Mouse (Mus musculus): ENCODE results near the gene Gse1. TPM values are rescaled to one million over a fixed set of nuclear protein-coding genes. Genes with fewer than 3 reads are reported as not detected.

Gene Gse1
- polyA plus RNA-seq, 1 experiment from 2014 or later: 22.2 TPM

DNA sequence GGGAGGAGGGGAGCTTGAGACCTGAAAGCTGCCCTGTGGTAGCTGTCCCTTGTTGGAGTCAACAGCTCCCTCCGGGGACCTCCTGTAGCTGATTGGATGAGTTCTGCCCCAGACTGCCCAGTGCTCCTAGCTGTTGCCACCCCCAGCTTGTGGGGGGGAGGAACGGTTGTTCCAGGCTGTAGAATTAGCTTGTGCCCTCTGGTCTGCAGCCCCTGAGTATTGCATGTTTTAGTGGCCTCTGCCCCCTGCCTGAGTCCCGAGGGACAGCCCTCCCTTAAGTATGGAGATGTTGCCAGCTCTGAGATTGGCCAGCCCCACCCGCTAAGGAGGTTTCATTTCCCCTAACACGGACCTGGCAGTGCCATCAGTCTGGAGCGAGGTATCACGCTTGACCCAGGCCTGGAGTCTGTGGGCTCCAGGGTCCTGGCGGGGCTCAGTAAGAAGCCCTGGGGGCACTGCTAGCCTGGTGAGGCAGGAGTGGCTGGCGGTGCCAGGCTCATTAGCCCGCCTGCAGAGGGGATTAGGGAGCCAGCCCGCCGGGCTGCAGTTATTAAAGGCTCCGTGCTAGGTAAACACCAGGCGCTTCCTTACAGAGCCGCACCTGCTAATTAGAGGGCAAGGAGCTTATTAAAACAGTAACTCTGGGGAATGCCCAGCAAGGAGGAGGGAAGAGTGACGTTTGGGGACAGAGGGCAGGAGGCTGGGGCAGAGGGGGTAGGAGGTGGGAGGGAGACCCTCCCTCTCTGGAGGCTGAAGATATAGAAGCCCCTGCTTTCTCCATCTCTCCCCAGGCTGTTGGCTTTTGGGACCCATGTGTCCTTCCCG is 107.2 kb downstream of the Gse1 start:
- Histone ChIP-seq H3K9me3 (ENCODE audit: control insufficient read depth, low read length) (peaks cover 3% of the 10 kb centered on the region; the same call in 1 of the 2 replicates), H3K27ac (ENCODE audit: low read depth, low read length) (peak overlapping the region; percentile 87), H3K4me2 (ENCODE audit: low read depth, low read length, severe bottlenecking) (peak overlapping the region; percentile 16), H3K9ac (ENCODE audit: low read length) (peak overlapping the region; percentile 45), H3K27me3 (ENCODE audit: control insufficient read depth, insufficient read depth, low read length) (peaks cover 2% of the 10 kb centered on the region), H3K4me1 (replicated peaks; ENCODE audit: control insufficient read depth, insufficient read depth, low read length) (peaks cover 40% of the 10 kb centered on the region), H3K4me3 (ENCODE audit: low read depth, low read length) (peak overlapping the region; percentile 8; the same call in 1 of the 2 replicates), H3K36me3 (ENCODE audit: control insufficient read depth, insufficient read depth, low read length) (no peaks in the 10 kb centered on the region)
- ATAC-seq (replicated peaks; ENCODE audit: low FRiP score) (peak; percentile 70), DNase-seq (ENCODE audit: low spot score) (peak; percentile 89)
- under 1% methylated on average over 17 of the region's 17 CpGs for WGBS

DNA sequence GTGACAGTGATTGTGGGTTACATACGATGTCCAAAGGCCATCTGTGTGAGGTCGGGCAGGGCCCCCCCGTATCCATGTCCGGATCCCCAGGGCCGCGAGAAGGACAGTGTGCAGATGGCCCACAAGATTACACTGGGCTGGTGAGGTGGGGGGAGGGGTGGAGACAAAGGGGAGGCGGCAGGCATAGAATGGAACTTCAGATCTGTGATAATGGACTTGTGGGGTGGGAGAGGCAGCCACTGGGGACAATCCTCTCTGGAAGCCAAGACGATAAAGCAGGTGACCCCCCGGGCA is 107.8 kb downstream of the Gse1 start:
- H3K36me3 ChIP-seq (ENCODE audit: control insufficient read depth, insufficient read depth, low read length): no peaks in the 10 kb centered on the region
- no peak overlapping the region for H3K4me3 ChIP-seq (ENCODE audit: low read depth, low read length)
- WGBS: 2% methylated on average over 9 of the region's 9 CpGs
- peaks cover 40% of the 10 kb centered on the region for H3K4me1 ChIP-seq (replicated peaks; ENCODE audit: control insufficient read depth, insufficient read depth, low read length)
- peaks cover 3% of the 10 kb centered on the region; the same call in 1 of the 2 replicates for H3K9me3 ChIP-seq (ENCODE audit: control insufficient read depth, low read length)
- DNase-seq (ENCODE audit: low spot score): peak; percentile 82
- peak overlapping the region; percentile 87 for H3K27ac ChIP-seq (ENCODE audit: low read depth, low read length)
- peak; percentile 52 for ATAC-seq (replicated peaks; ENCODE audit: low FRiP score)
- H3K4me2 ChIP-seq (ENCODE audit: low read depth, low read length, severe bottlenecking): peak overlapping the region; percentile 16
- H3K9ac ChIP-seq (ENCODE audit: low read length): peak overlapping the region; percentile 30; the same call in 1 of the 2 replicates
- H3K27me3 ChIP-seq (ENCODE audit: control insufficient read depth, insufficient read depth, low read length): peaks cover 2% of the 10 kb centered on the region

DNA sequence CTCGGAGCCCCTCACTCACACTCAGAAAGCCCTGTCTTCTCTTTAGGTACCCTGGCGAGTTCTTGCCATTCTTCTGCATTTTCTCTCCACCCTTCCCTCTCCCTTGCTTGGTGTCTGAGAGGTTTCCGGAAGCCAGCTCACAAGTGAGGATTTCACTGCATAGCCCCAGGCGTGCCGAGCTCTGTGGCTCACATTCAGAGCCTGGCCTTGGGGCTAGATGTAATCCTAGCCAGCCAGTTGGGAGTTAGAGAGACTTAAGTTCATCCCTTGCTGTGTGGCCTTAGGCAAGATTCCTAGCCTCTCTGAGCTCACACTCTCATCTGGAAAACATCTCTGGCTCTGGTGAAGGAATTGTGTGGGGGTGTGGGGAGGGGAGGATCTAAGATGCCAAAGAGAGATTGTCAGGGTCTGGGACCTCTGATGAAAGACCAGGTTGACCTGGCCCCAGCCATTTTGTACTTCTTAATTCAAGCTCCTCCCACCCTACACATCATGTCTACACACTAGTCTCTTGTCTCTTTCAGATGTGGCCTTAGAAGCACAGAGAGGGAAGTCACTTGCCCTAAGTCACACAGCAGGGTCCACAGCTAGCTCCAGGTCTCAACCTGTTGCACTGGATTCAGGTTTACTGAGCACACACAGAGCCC is 108.8 kb downstream of the Gse1 start:
- peak overlapping the region; percentile 64 for H3K27ac ChIP-seq (ENCODE audit: low read depth, low read length)
- H3K36me3 ChIP-seq (ENCODE audit: control insufficient read depth, insufficient read depth, low read length): no peaks in the 10 kb centered on the region
- H3K4me3 ChIP-seq (ENCODE audit: low read depth, low read length): no peak overlapping the region
- ATAC-seq (replicated peaks; ENCODE audit: low FRiP score) (no peak), DNase-seq (ENCODE audit: low spot score) (no peak)
- H3K4me2 ChIP-seq (ENCODE audit: low read depth, low read length, severe bottlenecking): no peak overlapping the region
- peaks cover 3% of the 10 kb centered on the region; the same call in 1 of the 2 replicates for H3K9me3 ChIP-seq (ENCODE audit: control insufficient read depth, low read length)
- WGBS: 32% methylated on average over 5 of the region's 5 CpGs
- peaks cover 43% of the 10 kb centered on the region for H3K4me1 ChIP-seq (replicated peaks; ENCODE audit: control insufficient read depth, insufficient read depth, low read length)
- peak overlapping the region; percentile 32; the same call in 1 of the 2 replicates for H3K9ac ChIP-seq (ENCODE audit: low read length)
- no peaks in the 10 kb centered on the region; the same call in 1 of the 2 replicates for H3K27me3 ChIP-seq (ENCODE audit: control insufficient read depth, insufficient read depth, low read length)

DNA sequence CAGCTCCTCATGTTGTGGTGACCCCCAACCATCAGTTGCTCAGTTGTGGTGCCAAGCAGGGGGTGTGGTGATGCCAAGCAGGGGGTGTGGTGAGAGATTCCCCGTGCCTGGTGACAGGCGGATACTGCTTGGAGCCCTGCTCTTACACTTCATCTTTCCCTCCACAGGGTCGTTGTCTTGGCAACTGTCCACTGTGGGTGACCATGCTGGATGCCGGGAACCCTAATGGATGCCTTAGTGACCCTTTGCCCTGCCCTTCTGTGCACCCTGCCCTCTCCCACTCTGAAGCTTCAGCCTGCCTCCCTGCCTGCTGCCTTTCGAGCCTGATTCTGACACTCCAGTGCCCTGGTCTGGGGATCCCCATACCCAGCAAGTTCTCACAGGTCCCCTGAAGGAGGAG is 109.4 kb downstream of the Gse1 start:
- 52% methylated on average over 5 of the region's 5 CpGs for WGBS
- ATAC-seq (replicated peaks; ENCODE audit: low FRiP score): no peak
- peaks cover 46% of the 10 kb centered on the region for H3K4me1 ChIP-seq (replicated peaks; ENCODE audit: control insufficient read depth, insufficient read depth, low read length)
- H3K9me3 ChIP-seq (ENCODE audit: control insufficient read depth, low read length): peaks cover 3% of the 10 kb centered on the region; the same call in 1 of the 2 replicates
- H3K27ac ChIP-seq (ENCODE audit: low read depth, low read length): no peak overlapping the region
- H3K9ac ChIP-seq (ENCODE audit: low read length): no peak overlapping the region
- no peak overlapping the region for H3K4me3 ChIP-seq (ENCODE audit: low read depth, low read length)
- no peak overlapping the region for H3K4me2 ChIP-seq (ENCODE audit: low read depth, low read length, severe bottlenecking)
- no peaks in the 10 kb centered on the region for H3K36me3 ChIP-seq (ENCODE audit: control insufficient read depth, insufficient read depth, low read length)
- no peaks in the 10 kb centered on the region; the same call in 1 of the 2 replicates for H3K27me3 ChIP-seq (ENCODE audit: control insufficient read depth, insufficient read depth, low read length)
- DNase-seq (ENCODE audit: low spot score): no peak

DNA sequence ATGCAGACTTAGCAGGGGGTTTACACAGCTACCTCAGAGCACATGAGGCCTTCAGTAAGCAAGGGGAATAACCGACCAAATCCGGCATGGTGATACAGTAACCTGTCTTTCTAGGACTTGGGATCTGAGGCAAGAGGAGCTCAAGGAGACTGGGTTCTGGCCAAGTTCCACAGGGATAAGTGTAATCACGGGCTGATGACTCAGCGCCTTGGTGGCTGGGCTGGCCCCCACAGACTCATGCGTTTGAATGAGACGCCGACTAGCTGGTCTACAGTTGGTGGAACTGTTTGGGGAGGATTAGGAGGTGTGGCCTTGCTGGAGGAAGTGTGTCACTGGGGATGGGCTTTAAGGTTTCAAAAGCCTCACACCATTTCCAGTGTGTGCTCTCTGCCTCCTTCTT is 110.4 kb downstream of the Gse1 start:
- no peak overlapping the region for H3K4me3 ChIP-seq (ENCODE audit: low read depth, low read length)
- H3K36me3 ChIP-seq (ENCODE audit: control insufficient read depth, insufficient read depth, low read length): no peaks in the 10 kb centered on the region
- H3K27ac ChIP-seq (ENCODE audit: low read depth, low read length): no peak overlapping the region
- H3K27me3 ChIP-seq (ENCODE audit: control insufficient read depth, insufficient read depth, low read length): no peaks in the 10 kb centered on the region; the same call in 1 of the 2 replicates
- no peak for DNase-seq (ENCODE audit: low spot score)
- peaks cover 51% of the 10 kb centered on the region for H3K4me1 ChIP-seq (replicated peaks; ENCODE audit: control insufficient read depth, insufficient read depth, low read length)
- H3K9ac ChIP-seq (ENCODE audit: low read length): no peak overlapping the region
- H3K9me3 ChIP-seq (ENCODE audit: control insufficient read depth, low read length): peaks cover 3% of the 10 kb centered on the region; the same call in 1 of the 2 replicates
- no peak for ATAC-seq (replicated peaks; ENCODE audit: low FRiP score)
- WGBS: 94% methylated on average over 7 of the region's 7 CpGs
- H3K4me2 ChIP-seq (ENCODE audit: low read depth, low read length, severe bottlenecking): no peak overlapping the region

DNA sequence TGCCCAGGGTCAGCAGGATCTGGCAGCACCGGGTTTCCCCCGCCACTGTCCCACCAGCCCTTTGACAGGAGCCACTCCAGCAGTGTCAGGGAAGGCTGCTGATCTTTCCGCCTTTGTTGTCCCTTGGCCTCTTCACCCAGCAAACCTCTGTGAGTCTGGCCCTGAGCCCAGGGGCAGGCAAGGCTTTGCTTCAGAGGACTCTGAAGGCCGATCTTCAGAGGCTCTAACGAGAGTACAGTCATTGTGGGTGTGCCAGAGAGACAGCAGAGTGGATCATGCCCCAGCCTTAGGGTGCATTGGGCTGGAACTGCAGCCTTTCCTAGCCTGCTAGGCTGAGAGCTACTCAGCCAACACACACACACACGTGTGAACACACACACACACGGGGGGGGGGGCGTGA is 111.5 kb downstream of the Gse1 start:
- DNase-seq (ENCODE audit: low spot score) (no peak), ATAC-seq (replicated peaks; ENCODE audit: low FRiP score) (no peak)
- Histone ChIP-seq H3K27ac (ENCODE audit: low read depth, low read length) (no peak overlapping the region), H3K27me3 (ENCODE audit: control insufficient read depth, insufficient read depth, low read length) (no peaks in the 10 kb centered on the region; the same call in 1 of the 2 replicates), H3K4me2 (ENCODE audit: low read depth, low read length, severe bottlenecking) (no peak overlapping the region), H3K9me3 (ENCODE audit: control insufficient read depth, low read length) (peaks cover 3% of the 10 kb centered on the region; the same call in 1 of the 2 replicates), H3K4me1 (replicated peaks; ENCODE audit: control insufficient read depth, insufficient read depth, low read length) (peaks cover 58% of the 10 kb centered on the region), H3K36me3 (ENCODE audit: control insufficient read depth, insufficient read depth, low read length) (no peaks in the 10 kb centered on the region), H3K4me3 (ENCODE audit: low read depth, low read length) (no peak overlapping the region), H3K9ac (ENCODE audit: low read length) (no peak overlapping the region)
- 55% methylated on average over 7 of the region's 8 CpGs for WGBS

DNA sequence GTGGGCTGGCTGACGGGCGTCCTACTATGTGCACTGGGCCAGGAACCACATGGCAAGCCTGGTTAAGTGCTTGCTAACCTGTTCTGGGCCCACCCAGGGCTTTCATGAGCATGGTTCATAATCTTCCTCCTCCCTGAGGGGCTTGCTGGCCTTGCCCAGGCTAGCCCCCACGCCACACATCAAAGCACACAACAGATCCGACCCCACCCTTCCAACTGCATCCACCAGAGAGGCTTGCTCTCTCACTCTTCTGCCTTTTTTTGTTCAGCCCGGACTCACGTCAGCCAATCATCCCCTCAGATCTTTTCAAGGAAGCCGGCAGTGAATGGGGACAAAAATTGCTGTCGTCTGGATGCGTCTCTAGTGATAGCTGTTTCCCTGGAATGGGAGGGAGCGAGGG is 112.9 kb downstream of the Gse1 start:
- Histone ChIP-seq H3K36me3 (ENCODE audit: control insufficient read depth, insufficient read depth, low read length) (no peaks in the 10 kb centered on the region), H3K4me3 (ENCODE audit: low read depth, low read length) (no peak overlapping the region), H3K9me3 (ENCODE audit: control insufficient read depth, low read length) (peaks cover 3% of the 10 kb centered on the region; the same call in 1 of the 2 replicates), H3K4me2 (ENCODE audit: low read depth, low read length, severe bottlenecking) (no peak overlapping the region), H3K27me3 (ENCODE audit: control insufficient read depth, insufficient read depth, low read length) (no peaks in the 10 kb centered on the region; the same call in 1 of the 2 replicates), H3K27ac (ENCODE audit: low read depth, low read length) (no peak overlapping the region), H3K9ac (ENCODE audit: low read length) (no peak overlapping the region), H3K4me1 (replicated peaks; ENCODE audit: control insufficient read depth, insufficient read depth, low read length) (peaks cover 49% of the 10 kb centered on the region)
- ATAC-seq (replicated peaks; ENCODE audit: low FRiP score): no peak
- DNase-seq (ENCODE audit: low spot score): no peak
- 46% methylated on average over 10 of the region's 10 CpGs for WGBS

DNA sequence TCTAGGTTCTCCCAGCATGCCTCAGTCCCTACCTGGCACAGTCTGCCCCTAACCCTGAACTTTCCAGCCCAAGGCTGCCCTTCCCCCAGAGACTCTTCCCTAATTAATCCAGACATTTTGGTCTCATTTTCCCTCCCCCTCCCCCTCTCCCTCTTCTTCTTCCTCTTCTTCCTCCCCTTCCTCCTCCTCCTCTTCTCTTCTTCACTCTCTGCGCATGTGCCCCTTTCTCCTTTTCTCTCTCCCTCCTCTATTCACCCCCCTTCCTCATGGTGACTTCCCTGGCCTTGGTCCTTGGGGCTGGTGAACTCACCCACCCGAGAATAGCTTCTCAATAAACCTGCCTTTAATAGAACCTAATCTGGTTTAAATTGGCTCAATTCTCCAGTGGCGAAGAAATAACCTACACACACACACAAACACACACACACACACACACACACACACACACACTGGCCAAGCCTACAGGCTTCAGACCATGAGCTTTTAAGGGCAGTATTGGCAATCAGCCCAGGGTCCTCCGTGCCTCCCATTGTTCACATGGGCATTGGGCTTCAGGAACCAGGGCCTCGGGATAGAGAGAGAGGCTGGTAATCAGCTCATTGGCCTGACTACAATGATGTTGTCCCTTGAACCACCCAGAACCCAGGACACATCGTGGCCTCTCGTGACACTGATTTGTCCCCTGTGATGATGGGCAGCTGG is 114.7 kb downstream of the Gse1 start:
- peaks cover 3% of the 10 kb centered on the region; the same call in 1 of the 2 replicates for H3K9me3 ChIP-seq (ENCODE audit: control insufficient read depth, low read length)
- 54% methylated on average over 7 of the region's 7 CpGs for WGBS
- no peak overlapping the region for H3K4me3 ChIP-seq (ENCODE audit: low read depth, low read length)
- H3K9ac ChIP-seq (ENCODE audit: low read length): no peak overlapping the region
- ATAC-seq (replicated peaks; ENCODE audit: low FRiP score) (no peak), DNase-seq (ENCODE audit: low spot score) (no peak)
- no peaks in the 10 kb centered on the region for H3K36me3 ChIP-seq (ENCODE audit: control insufficient read depth, insufficient read depth, low read length)
- 0 out of 2 replicates have a peak overlapping the region, but pooled peaks have one; percentile 50 for H3K27ac ChIP-seq (ENCODE audit: low read depth, low read length)
- no peak overlapping the region for H3K4me2 ChIP-seq (ENCODE audit: low read depth, low read length, severe bottlenecking)
- no peaks in the 10 kb centered on the region; the same call in 1 of the 2 replicates for H3K27me3 ChIP-seq (ENCODE audit: control insufficient read depth, insufficient read depth, low read length)
- H3K4me1 ChIP-seq (replicated peaks; ENCODE audit: control insufficient read depth, insufficient read depth, low read length): peaks cover 48% of the 10 kb centered on the region
